22 mouse cellular contexts compared by ENCODE assay signal in the genomic region with DNA sequence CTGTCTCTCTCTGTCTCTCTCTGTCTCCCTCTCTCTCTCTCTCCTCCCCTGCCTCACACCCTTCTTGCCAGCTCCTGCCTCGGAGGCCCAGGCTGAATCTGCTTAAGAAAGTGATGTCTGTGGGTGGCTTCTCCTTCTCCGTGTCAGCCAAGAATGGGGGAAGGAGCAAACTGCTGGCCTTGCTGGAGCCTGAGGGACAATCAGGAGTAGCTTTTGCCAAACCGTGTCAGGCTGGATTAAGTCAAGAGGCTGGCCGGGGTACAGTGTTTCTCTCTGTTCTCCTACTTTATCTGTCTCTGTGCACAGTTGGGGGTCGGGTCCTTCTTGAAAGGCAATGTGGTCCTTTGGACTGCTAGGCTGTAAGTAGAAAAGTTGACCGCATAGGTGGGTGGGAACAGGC. TPM values are rescaled to one million over a fixed set of nuclear protein-coding genes. Genes with fewer than 3 reads are reported as not detected.
DNase-seq lines count a peak whose midpoint lies in the region; ATAC-seq and TF ChIP-seq lines count a peak whose summit lies in the region.
"Had no signal": no experiment of that assay in that cellular context is flagged by ENCODE, and none has a peak within 500 bp of the region (broad histone marks: within the 10 kb centered on the region; RNA-seq: fewer than 3 reads in every experiment).

No protein-coding gene starts in this region.

- H3K4me3 ChIP-seq in heart, adult 2 months = no peak overlapping the region
- H3K4me3 ChIP-seq in heart, embryonic 10.5 days = no peak overlapping the region
- no peak overlapping the region for H3K4me3 ChIP-seq in embryonic facial prominence, embryonic 10.5 days
- no peak overlapping the region for H3K4me3 ChIP-seq in forebrain, embryonic 11.5 days (ENCODE audit: low read depth, low read length)
- H3K4me3 ChIP-seq: lung, embryonic 15.5 days; neural tube, embryonic 12.5 days; stomach, embryonic 15.5 days had no signal

- no peaks in the 10 kb centered on the region for H3K36me3 ChIP-seq in heart, adult 2 months (ENCODE audit: control insufficient read depth, insufficient read depth, low read length)
- no peaks in the 10 kb centered on the region for H3K36me3 ChIP-seq in heart, embryonic 10.5 days
- no peaks in the 10 kb centered on the region for H3K36me3 ChIP-seq in embryonic facial prominence, embryonic 10.5 days (replicated peaks)
- no peaks in the 10 kb centered on the region for H3K36me3 ChIP-seq in forebrain, embryonic 11.5 days (ENCODE audit: control insufficient read depth, insufficient read depth, low read length)
- H3K36me3 ChIP-seq: lung, embryonic 15.5 days; neural tube, embryonic 12.5 days; stomach, embryonic 15.5 days had no signal

- intact Hi-C loops in heart, adult 2 months (cut with DNase I) = no loop called here

- no peak overlapping the region for H3K9ac ChIP-seq in heart, adult 2 months (ENCODE audit: low read depth, low read length)
- no peak overlapping the region for H3K9ac ChIP-seq in forebrain, embryonic 11.5 days (ENCODE audit: low read length)
- H3K9ac ChIP-seq: liver, embryonic 14.5 days; lung, embryonic 15.5 days; neural tube, embryonic 12.5 days; stomach, embryonic 15.5 days had no signal

- DNase-seq in heart, adult 2 months = peak; percentile 15 to 19
- DNase-seq in heart, embryonic 10.5 days (ENCODE audit: low spot score) = no peak
- peak; percentile 27 for DNase-seq in ovary, adult 18-20 months (ENCODE audit: low spot score)
- DNase-seq in ovary, postnatal 10 days (ENCODE audit: low spot score) = no peak
- DNase-seq in embryonic facial prominence, embryonic 10.5 days (ENCODE audit: low spot score) = no peak
- no peak for DNase-seq in forebrain, embryonic 11.5 days (ENCODE audit: low spot score)
- DNase-seq in thymus, postnatal 4 days = no peak
- DNase-seq: adrenal gland, postnatal 25 days; cerebellum, adult 11-12 months; cerebellum, postnatal 36 days; kidney, adult 18-20 months; thymus, adult 2 months had no signal

- no peaks in the 10 kb centered on the region for H3K27me3 ChIP-seq in heart, adult 2 months (ENCODE audit: control insufficient read depth, insufficient read depth, low read length)
- peaks cover 37% of the 10 kb centered on the region for H3K27me3 ChIP-seq in heart, embryonic 10.5 days (ENCODE audit: insufficient read depth, poor library complexity, severe bottlenecking)
- H3K27me3 ChIP-seq in embryonic facial prominence, embryonic 10.5 days (replicated peaks; ENCODE audit: low read depth, poor library complexity, severe bottlenecking) = peaks cover 21% of the 10 kb centered on the region
- H3K27me3 ChIP-seq in forebrain, embryonic 11.5 days (ENCODE audit: control insufficient read depth, insufficient read depth, low read length) = no peaks in the 10 kb centered on the region
- H3K27me3 ChIP-seq: neural tube, embryonic 12.5 days; stomach, embryonic 15.5 days had no signal

- no peak overlapping the region for H3K4me2 ChIP-seq in forebrain, embryonic 11.5 days (ENCODE audit: low read depth, low read length, severe bottlenecking)
- H3K4me2 ChIP-seq: heart, embryonic 11.5 days; lung, embryonic 15.5 days; midbrain, embryonic 11.5 days; neural tube, embryonic 12.5 days; stomach, embryonic 15.5 days had no signal

- TF ChIP-seq EP300 in heart, adult 2 months (IDR thresholded peaks at IDR 0.05; ENCODE audit: insufficient read depth, low read depth, low read length) = no peak

- no peak for TF ChIP-seq POLR2A in heart, adult 2 months (IDR thresholded peaks at IDR 0.05; ENCODE audit: insufficient read depth, low read depth, low read length)

- H3K27ac ChIP-seq in heart, adult 2 months = no peak overlapping the region
- no peak overlapping the region for H3K27ac ChIP-seq in heart, embryonic 10.5 days
- H3K27ac ChIP-seq in embryonic facial prominence, embryonic 10.5 days (replicated peaks) = peak overlapping the region; percentile 35
- no peak overlapping the region for H3K27ac ChIP-seq in forebrain, embryonic 11.5 days (ENCODE audit: low read depth, low read length)
- H3K27ac ChIP-seq: kidney, postnatal 0 days; liver, embryonic 14.5 days; lung, embryonic 15.5 days; neural tube, embryonic 12.5 days; stomach, embryonic 15.5 days had no signal

- no peaks in the 10 kb centered on the region for H3K9me3 ChIP-seq in heart, embryonic 10.5 days
- H3K9me3 ChIP-seq in embryonic facial prominence, embryonic 10.5 days = no peaks in the 10 kb centered on the region
- H3K9me3 ChIP-seq in forebrain, embryonic 11.5 days (ENCODE audit: control insufficient read depth, low read length) = no peaks in the 10 kb centered on the region; the same call in 1 of the 2 replicates
- H3K9me3 ChIP-seq: lung, embryonic 15.5 days; neural tube, embryonic 12.5 days; stomach, embryonic 15.5 days had no signal

- H3K4me1 ChIP-seq in heart, adult 2 months (ENCODE audit: control insufficient read depth, insufficient read depth, low read length) = no peaks in the 10 kb centered on the region
- H3K4me1 ChIP-seq in heart, embryonic 10.5 days = peaks cover 18% of the 10 kb centered on the region
- H3K4me1 ChIP-seq in embryonic facial prominence, embryonic 10.5 days = peaks cover 41% of the 10 kb centered on the region
- no peaks in the 10 kb centered on the region for H3K4me1 ChIP-seq in forebrain, embryonic 11.5 days (replicated peaks; ENCODE audit: control insufficient read depth, insufficient read depth, low read length)
- H3K4me1 ChIP-seq: neural tube, embryonic 12.5 days had no signal

- WGBS in heart, adult 2 months = 44% methylated on average over 6 of the region's 6 CpGs
- WGBS in heart, embryonic 10.5 days = 23% methylated on average over 6 of the region's 6 CpGs
- 23% methylated on average over 6 of the region's 6 CpGs for WGBS in embryonic facial prominence, embryonic 10.5 days
- 25% methylated on average over 6 of the region's 6 CpGs for WGBS in forebrain, embryonic 11.5 days

- TF ChIP-seq CTCF in heart, adult 2 months (IDR thresholded peaks at IDR 0.05) = no peak

- ATAC-seq in forebrain, embryonic 11.5 days (replicated peaks; ENCODE audit: low FRiP score) = no peak
- ATAC-seq: activated CD4-positive, CD25-positive, alpha-beta regulatory T cell, adult 4 months; forebrain, embryonic 14.5 days had no signal

- no peaks in the 10 kb centered on the region for H3K79me2 ChIP-seq in heart, adult 2 months (replicated peaks; ENCODE audit: control insufficient read depth, insufficient read depth, low read length)

RNA-seq across cellular contexts. Expression of gene Ngfr, which starts 29.8 kb away (rescaled TPM):
- total RNA-seq in heart, adult 2 months (2021) = 1 to 10 TPM in 1 of 2 experiments, under 1 TPM in 1; 0.26 to 1.0 TPM
- 2.2 and 2.7 TPM in 2 replicates for polyA plus RNA-seq in heart, adult 2 months (2012; rRNA removed)
- 4.5 and 9.9 TPM in 2 replicates for polyA plus RNA-seq in heart, embryonic 10.5 days (2016; fragmentation: Nextera tagmentation; extraction: Ambion mirVana)
- polyA plus RNA-seq in embryonic facial prominence, embryonic 10.5 days (2016; fragmentation: Nextera tagmentation; extraction: Ambion mirVana) = 21.7 and 23.5 TPM in 2 replicates
- polyA plus RNA-seq in forebrain, embryonic 11.5 days (2014; fragmentation: Nextera tagmentation; extraction: Ambion mirVana) = 10.5 and 11.5 TPM in 2 replicates
- total RNA-seq: hematopoietic stem cell, adult 5-6 weeks had no signal
- polyA plus RNA-seq: activated CD4-positive, CD25-positive, alpha-beta regulatory T cell, adult 4 months had no signal

RNA-seq across cellular contexts. Expression of gene Nxph3, which starts 43.3 kb away (rescaled TPM):
- under 1 TPM; 0.55 to 0.73 TPM for total RNA-seq in heart, adult 2 months (2021)
- 0.57 and 0.76 TPM in 2 replicates for polyA plus RNA-seq in heart, adult 2 months (2012; rRNA removed)
- 0.21 and 0.77 TPM in 2 replicates for polyA plus RNA-seq in heart, embryonic 10.5 days (2016; fragmentation: Nextera tagmentation; extraction: Ambion mirVana)
- polyA plus RNA-seq in embryonic facial prominence, embryonic 10.5 days (2016; fragmentation: Nextera tagmentation; extraction: Ambion mirVana) = 0.50 and 0.54 TPM in 2 replicates
- 0.25 and 0.28 TPM in 2 replicates for polyA plus RNA-seq in forebrain, embryonic 11.5 days (2014; fragmentation: Nextera tagmentation; extraction: Ambion mirVana)
- total RNA-seq: hematopoietic stem cell, adult 5-6 weeks had no signal
- polyA plus RNA-seq: activated CD4-positive, CD25-positive, alpha-beta regulatory T cell, adult 4 months had no signal

Comparison
In these comparisons a context has a peak if more than half of its experiments do, and no peak if none do; other contexts are left out.
1. DNase-seq: peak in heart, adult 2 months (2 of 2) and ovary, adult 18-20 months (single experiment); none in heart, embryonic 10.5 days (single experiment), ovary, postnatal 10 days (single experiment), embryonic facial prominence, embryonic 10.5 days (single experiment), forebrain, embryonic 11.5 days (single experiment) and thymus, postnatal 4 days (single experiment).